Mouse (Mus musculus) adrenal gland, postnatal 14 days (tissue): Measurements from ENCODE around the gene Acap2. TPM values are rescaled to one million over a fixed set of nuclear protein-coding genes. Genes with fewer than 3 reads are reported as not detected.

Experiments
- DNase-seq: peaks from one replicate; pipeline ENCODE4 v3.0.0; 2021; ENCODE audit warnings: mixed read lengths
- total RNA-seq: library from RNA; stranded (reverse); gene quantifications from 2 replicates; pipeline ENCODE4 v1.2.3, GENCODE M21; 2021

The Acap2 gene
- total RNA-seq, 1 experiment from 2014 or later, result 38.5 TPM

DNA sequence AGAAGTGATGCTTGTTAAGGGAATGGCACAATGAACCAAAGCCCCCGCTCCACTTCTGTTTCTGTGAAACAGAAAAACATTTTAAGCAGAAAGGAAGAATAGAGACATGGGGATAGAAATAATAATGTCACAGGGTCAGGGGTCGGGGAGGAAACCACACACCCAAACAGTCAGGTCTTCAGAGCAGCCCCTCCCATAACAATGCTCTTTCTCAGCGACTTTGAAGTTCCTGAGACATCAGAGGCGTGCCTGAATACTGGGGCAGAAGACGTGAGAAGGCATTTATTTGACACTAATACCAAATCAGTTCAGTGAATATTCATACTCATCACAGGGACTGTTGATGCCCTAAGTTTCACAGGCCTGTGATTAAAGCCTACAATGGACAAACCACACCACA is 155.8 kb downstream of the Acap2 start:
- DNase-seq, result no peak

DNA sequence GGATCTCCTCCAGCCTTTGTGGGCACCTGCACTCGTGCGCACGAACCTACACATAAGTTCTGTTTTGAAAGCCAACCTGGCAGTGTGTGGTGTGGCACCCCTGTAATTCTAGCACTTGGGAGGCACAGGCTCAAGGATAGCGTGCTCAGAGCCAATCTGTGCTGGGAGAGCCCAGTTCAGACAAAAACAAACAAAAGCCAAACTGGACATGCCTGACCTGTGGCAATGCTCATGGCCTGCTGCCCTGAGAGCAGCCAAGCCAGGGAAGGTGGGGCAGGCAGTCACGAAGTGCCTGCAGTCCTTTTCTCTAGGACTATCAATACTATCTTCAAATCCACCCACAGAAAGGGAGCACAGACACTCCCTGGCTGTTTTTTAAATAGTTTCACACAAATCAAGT is 157.9 kb downstream of the Acap2 start:
- DNase-seq, result peak; percentile 41

Other genes with a start within 250 kb of the Acap2 start
- gene Xxylt1, start 119.8 kb downstream of the Acap2 start, total RNA-seq, result 10.7 and 11.5 TPM in 2 replicates
- 82.3 and 88.3 TPM in 2 replicates for gene Ppp1r2, start 74.0 kb upstream of the Acap2 start, total RNA-seq
- gene Apod, start 113.6 kb upstream of the Acap2 start, total RNA-seq, result 5.8 and 10.8 TPM in 2 replicates
- gene Bdh1, start 221.0 kb upstream of the Acap2 start, total RNA-seq, result 11.9 and 50.4 TPM in 2 replicates